Comparison of ENCODE assay signal across 21 mouse cellular contexts in genomic region chr16:46613062-46613818, GRCm38 (mm10).
DNase-seq lines count a peak whose midpoint lies in the region; ATAC-seq lines count a peak whose summit lies in the region.
"Had no signal": no experiment of that assay in that cellular context is flagged by ENCODE, and none has a peak within 500 bp of the region (broad histone marks: within the 10 kb centered on the region; RNA-seq: fewer than 3 reads in every experiment).

No protein-coding gene starts in this region.

- 56% methylated on average over 5 of the region's 5 CpGs for WGBS in kidney, embryonic 16.5 days
- WGBS in neural tube, embryonic 14.5 days = 60% methylated on average over 5 of the region's 5 CpGs

- intact Hi-C loops in left cerebral cortex, postnatal 25 days (cut with DNase I) = no loop called here

- no peaks in the 10 kb centered on the region for H3K36me3 ChIP-seq in kidney, embryonic 16.5 days (ENCODE audit: insufficient read depth, low read length)
- H3K36me3 ChIP-seq in neural tube, embryonic 14.5 days (ENCODE audit: control insufficient read depth, insufficient read depth, low read length) = no peaks in the 10 kb centered on the region
- H3K36me3 ChIP-seq: embryonic facial prominence, embryonic 12.5 days; heart, embryonic 15.5 days; hindbrain, embryonic 13.5 days had no signal

- H3K4me2 ChIP-seq in kidney, embryonic 16.5 days (replicated peaks; ENCODE audit: low read depth, low read length) = no peak overlapping the region
- no peak overlapping the region for H3K4me2 ChIP-seq in neural tube, embryonic 14.5 days (ENCODE audit: low read depth, low read length)
- H3K4me2 ChIP-seq: embryonic facial prominence, embryonic 12.5 days; forebrain, embryonic 13.5 days; heart, embryonic 11.5 days; heart, embryonic 15.5 days; hindbrain, embryonic 13.5 days had no signal

- H3K27ac ChIP-seq in kidney, embryonic 16.5 days (ENCODE audit: low read length) = no peak overlapping the region
- H3K27ac ChIP-seq in neural tube, embryonic 14.5 days (ENCODE audit: low read depth, low read length) = no peak overlapping the region
- H3K27ac ChIP-seq: embryonic facial prominence, embryonic 12.5 days; forebrain, embryonic 13.5 days; heart, adult 2 months; heart, embryonic 15.5 days; hindbrain, embryonic 13.5 days; hindbrain, postnatal 0 days had no signal

- H3K9me3 ChIP-seq in kidney, embryonic 16.5 days (ENCODE audit: low read length) = no peaks in the 10 kb centered on the region
- no peaks in the 10 kb centered on the region for H3K9me3 ChIP-seq in neural tube, embryonic 14.5 days (ENCODE audit: control insufficient read depth, low read length)
- H3K9me3 ChIP-seq: embryonic facial prominence, embryonic 12.5 days; forebrain, embryonic 13.5 days; heart, embryonic 15.5 days; hindbrain, embryonic 13.5 days had no signal

- no peaks in the 10 kb centered on the region for H3K27me3 ChIP-seq in kidney, embryonic 16.5 days (ENCODE audit: insufficient read depth, low read length)
- H3K27me3 ChIP-seq in neural tube, embryonic 14.5 days (ENCODE audit: control insufficient read depth, insufficient read depth, low read length) = no peaks in the 10 kb centered on the region
- H3K27me3 ChIP-seq: embryonic facial prominence, embryonic 12.5 days; forebrain, embryonic 13.5 days; heart, embryonic 15.5 days; hindbrain, embryonic 13.5 days had no signal

- H3K9ac ChIP-seq in kidney, embryonic 16.5 days (replicated peaks; ENCODE audit: low read length) = no peak overlapping the region
- no peak overlapping the region for H3K9ac ChIP-seq in neural tube, embryonic 14.5 days (replicated peaks; ENCODE audit: low read depth, low read length)
- H3K9ac ChIP-seq: embryonic facial prominence, embryonic 12.5 days; forebrain, embryonic 13.5 days; forebrain, postnatal 0 days; heart, embryonic 15.5 days; hindbrain, embryonic 13.5 days had no signal

- ATAC-seq in kidney, embryonic 16.5 days (ENCODE audit: low FRiP score, low TSS enrichment) = peak; percentile 68
- ATAC-seq in neural tube, embryonic 14.5 days (ENCODE audit: low read depth) = peak; percentile 49; the same call in 1 of the 2 replicates
- ATAC-seq: activated CD4-positive, CD25-positive, alpha-beta regulatory T cell, adult 4 months; forebrain, embryonic 13.5 days; forebrain, postnatal 0 days; hindbrain, postnatal 0 days; Patski had no signal

- no peaks in the 10 kb centered on the region for H3K4me1 ChIP-seq in kidney, embryonic 16.5 days (ENCODE audit: insufficient read depth, low read length)
- no peaks in the 10 kb centered on the region for H3K4me1 ChIP-seq in neural tube, embryonic 14.5 days (ENCODE audit: control insufficient read depth, insufficient read depth, low read length)
- H3K4me1 ChIP-seq: embryonic facial prominence, embryonic 12.5 days; forebrain, embryonic 13.5 days; heart, embryonic 15.5 days; hindbrain, embryonic 13.5 days had no signal

- H3K4me3 ChIP-seq in kidney, embryonic 16.5 days (ENCODE audit: low read length) = no peak overlapping the region
- no peak overlapping the region for H3K4me3 ChIP-seq in neural tube, embryonic 14.5 days (ENCODE audit: low read depth, low read length)
- H3K4me3 ChIP-seq: embryonic facial prominence, embryonic 12.5 days; forebrain, embryonic 13.5 days; heart, adult 2 months; heart, embryonic 15.5 days; hindbrain, embryonic 13.5 days had no signal

- peak; percentile 11 for DNase-seq in adrenal gland, postnatal 14 days
- no peak for DNase-seq in adrenal gland, postnatal 25 days
- DNase-seq in kidney, adult 9 months = no peak
- no peak for DNase-seq in neural tube, embryonic 10.5 days (ENCODE audit: extremely low spot score, low spot score)
- no peak for DNase-seq in left cerebral cortex, postnatal 25 days (ENCODE audit: low spot score in 2 of 2)
- DNase-seq: adrenal gland, adult 2 months; cerebellum, adult 18-20 months; forebrain, postnatal 0 days; gastrocnemius, postnatal 14 days; heart, adult 2 months; heart, postnatal 14 days had no signal
